Mouse (Mus musculus): ENCODE results near the gene Adnp. TPM values are rescaled to one million over a fixed set of nuclear protein-coding genes. Genes with fewer than 3 reads are reported as not detected.

Gene Adnp
- polyA plus RNA-seq, 1 experiment: 8.2 TPM

GRCm38 (mm10) chr2:168250270-168250669, 43.4 kb upstream of the Adnp start:
- peaks cover 37% of the 10 kb centered on the region for H3K27me3 ChIP-seq (ENCODE audit: control insufficient read depth, insufficient read depth, insufficient read length)
- H3K4me2 ChIP-seq (ENCODE audit: low read depth): no peak overlapping the region
- H3K36me3 ChIP-seq (ENCODE audit: control insufficient read depth, insufficient read depth): no peaks in the 10 kb centered on the region
- no peak for TF ChIP-seq POLR2A (IDR thresholded peaks at IDR 0.05; ENCODE audit: insufficient read length, low read depth)
- TF ChIP-seq E2F4 (IDR thresholded peaks at IDR 0.05; ENCODE audit: insufficient read depth): no peak
- TF ChIP-seq REST (IDR thresholded peaks at IDR 0.05; ENCODE audit: insufficient read depth, insufficient read length): no peak
- no peak for TF ChIP-seq MYOG (IDR thresholded peaks at IDR 0.05; ENCODE audit: control insufficient read depth in 1 of 3, insufficient read depth in 1 of 3, insufficient read length in 2 of 3, low read depth in 2 of 3)
- no peak for TF ChIP-seq MAX (IDR thresholded peaks at IDR 0.05; ENCODE audit: low read depth)
- TF ChIP-seq POLR2AphosphoS2 (IDR thresholded peaks at IDR 0.05; ENCODE audit: insufficient read length, low read depth): no peak
- TF ChIP-seq CEBPB (IDR thresholded peaks at IDR 0.05; ENCODE audit: insufficient read depth, poor library complexity, severe bottlenecking): no peak
- no peak for TF ChIP-seq USF1 (IDR thresholded peaks at IDR 0.05; ENCODE audit: low read depth)
- no peak for TF ChIP-seq MYOD1 (IDR thresholded peaks at IDR 0.05; ENCODE audit: control insufficient read depth in 1 of 3, insufficient read length in 2 of 3, low read depth in 2 of 3)
- no peak for TF ChIP-seq SRF (IDR thresholded peaks at IDR 0.05; ENCODE audit: control insufficient read depth, insufficient read length, low read depth)
- TF ChIP-seq TCF3 (IDR thresholded peaks at IDR 0.05; ENCODE audit: insufficient read length, low read depth): no peak
- no peak overlapping the region for H3ac ChIP-seq (ENCODE audit: control insufficient read depth, insufficient read length)
- no peak overlapping the region for H3K4me3 ChIP-seq
- H3K79me2 ChIP-seq (ENCODE audit: control insufficient read depth, insufficient read depth): no peaks in the 10 kb centered on the region

DNA sequence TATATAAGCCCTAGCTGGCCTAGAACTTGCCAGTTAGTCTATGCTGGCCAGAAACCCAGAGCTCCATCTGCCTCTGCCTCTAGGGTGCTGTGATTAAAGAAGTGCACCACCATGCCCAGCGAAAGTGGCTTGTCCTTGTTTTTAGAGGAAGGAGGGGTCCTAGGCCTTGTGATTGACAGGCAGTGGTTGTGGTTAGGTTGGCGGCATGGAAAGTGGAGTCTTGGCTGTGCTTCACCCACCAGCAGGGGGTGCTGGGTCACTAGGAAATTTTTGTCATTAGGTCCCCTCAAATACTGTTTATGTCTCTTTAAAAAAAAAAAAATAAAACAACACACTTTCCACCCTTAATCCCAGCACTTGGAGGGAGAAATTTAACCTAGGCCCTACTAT, 41.9 kb upstream of the Adnp start:
- TF ChIP-seq TCF12 (IDR thresholded peaks at IDR 0.05; ENCODE audit: insufficient read depth, poor library complexity, severe bottlenecking) (no peak), POLR2A (IDR thresholded peaks at IDR 0.05; ENCODE audit: insufficient read length, low read depth) (no peak), REST (IDR thresholded peaks at IDR 0.05; ENCODE audit: insufficient read depth, insufficient read length) (no peak), E2F4 (IDR thresholded peaks at IDR 0.05; ENCODE audit: insufficient read depth) (no peak), MAX (IDR thresholded peaks at IDR 0.05; ENCODE audit: low read depth) (no peak), POLR2AphosphoS2 (IDR thresholded peaks at IDR 0.05; ENCODE audit: insufficient read length, low read depth) (no peak), TCF3 (IDR thresholded peaks at IDR 0.05; ENCODE audit: insufficient read length, low read depth) (no peak), USF1 (IDR thresholded peaks at IDR 0.05; ENCODE audit: low read depth) (no peak), SRF (IDR thresholded peaks at IDR 0.05; ENCODE audit: control insufficient read depth, insufficient read length, low read depth) (no peak), MYOG (IDR thresholded peaks at IDR 0.05; ENCODE audit: control insufficient read depth in 1 of 3, insufficient read depth in 1 of 3, insufficient read length in 2 of 3, low read depth in 2 of 3) (no peak)
- no peaks in the 10 kb centered on the region for H3K79me2 ChIP-seq (ENCODE audit: control insufficient read depth, insufficient read depth)
- H3K27me3 ChIP-seq (ENCODE audit: control insufficient read depth, insufficient read depth, insufficient read length): peaks cover 33% of the 10 kb centered on the region
- H3K4me3 ChIP-seq: no peak overlapping the region
- H3ac ChIP-seq (ENCODE audit: control insufficient read depth, insufficient read length): no peak overlapping the region
- H3K36me3 ChIP-seq (ENCODE audit: control insufficient read depth, insufficient read depth): no peaks in the 10 kb centered on the region
- no peak overlapping the region for H3K4me2 ChIP-seq (ENCODE audit: low read depth)

DNA sequence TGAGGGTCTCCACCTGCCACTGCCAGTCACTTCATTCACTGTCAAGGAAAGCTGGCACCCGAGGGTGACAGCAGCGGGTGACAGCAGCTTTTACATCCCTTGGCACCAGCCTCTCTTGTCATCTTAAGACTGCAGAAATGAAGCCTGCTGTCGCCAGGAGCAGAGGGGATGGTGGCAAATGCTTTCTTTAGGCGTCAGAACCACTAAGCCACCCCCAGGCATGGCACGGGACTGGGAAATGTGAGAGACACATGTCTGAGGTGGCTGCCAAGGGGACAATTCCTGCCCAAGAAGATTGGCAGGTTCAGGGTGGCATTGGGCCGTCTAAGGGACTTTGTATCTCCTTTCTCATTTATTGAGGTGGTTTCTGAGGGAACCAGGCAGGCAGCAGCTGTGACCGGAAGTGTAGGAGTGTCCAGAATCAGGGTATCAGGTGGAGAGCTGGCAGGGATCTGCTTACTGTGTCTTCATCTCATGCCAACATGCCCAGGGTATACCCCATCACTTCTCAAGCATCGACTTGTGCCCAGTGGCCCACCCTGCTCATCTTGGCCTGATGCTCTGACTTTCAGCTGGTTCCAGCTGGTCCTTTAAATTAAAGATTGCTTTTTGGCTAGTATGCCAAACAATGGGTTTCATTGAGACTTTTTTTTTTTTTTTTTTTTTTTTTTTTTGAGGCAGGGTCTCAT, 41.4 kb upstream of the Adnp start:
- no peak overlapping the region for H3K4me3 ChIP-seq
- H3K79me2 ChIP-seq (ENCODE audit: control insufficient read depth, insufficient read depth): no peaks in the 10 kb centered on the region
- no peak overlapping the region for H3ac ChIP-seq (ENCODE audit: control insufficient read depth, insufficient read length)
- H3K4me2 ChIP-seq (ENCODE audit: low read depth): no peak overlapping the region
- no peaks in the 10 kb centered on the region for H3K36me3 ChIP-seq (ENCODE audit: control insufficient read depth, insufficient read depth)
- peaks cover 30% of the 10 kb centered on the region for H3K27me3 ChIP-seq (ENCODE audit: control insufficient read depth, insufficient read depth, insufficient read length)
- TF ChIP-seq SRF (IDR thresholded peaks at IDR 0.05; ENCODE audit: control insufficient read depth, insufficient read length, low read depth) (no peak), MYOD1 (IDR thresholded peaks at IDR 0.05; ENCODE audit: control insufficient read depth in 1 of 3, insufficient read length in 2 of 3, low read depth in 2 of 3) (no peak), TCF12 (IDR thresholded peaks at IDR 0.05; ENCODE audit: insufficient read depth, poor library complexity, severe bottlenecking) (no peak), MYOG (IDR thresholded peaks at IDR 0.05; ENCODE audit: control insufficient read depth in 1 of 3, insufficient read depth in 1 of 3, insufficient read length in 2 of 3, low read depth in 2 of 3) (no peak)

- H3K36me3 ChIP-seq (ENCODE audit: control insufficient read depth, insufficient read depth): no peaks in the 10 kb centered on the region
- H3K4me3 ChIP-seq: no peak overlapping the region
- TF ChIP-seq E2F4 (IDR thresholded peaks at IDR 0.05; ENCODE audit: insufficient read depth) (no peak), USF1 (IDR thresholded peaks at IDR 0.05; ENCODE audit: low read depth) (no peak), REST (IDR thresholded peaks at IDR 0.05; ENCODE audit: insufficient read depth, insufficient read length) (no peak), MYOG (IDR thresholded peaks at IDR 0.05; ENCODE audit: control insufficient read depth in 1 of 3, insufficient read depth in 1 of 3, insufficient read length in 2 of 3, low read depth in 2 of 3) (no peak), MAX (IDR thresholded peaks at IDR 0.05; ENCODE audit: low read depth) (no peak), MYOD1 (IDR thresholded peaks at IDR 0.05; ENCODE audit: control insufficient read depth in 1 of 3, insufficient read length in 2 of 3, low read depth in 2 of 3) (no peak), POLR2A (IDR thresholded peaks at IDR 0.05; ENCODE audit: insufficient read length, low read depth) (no peak), CEBPB (IDR thresholded peaks at IDR 0.05; ENCODE audit: insufficient read depth, poor library complexity, severe bottlenecking) (no peak), SRF (IDR thresholded peaks at IDR 0.05; ENCODE audit: control insufficient read depth, insufficient read length, low read depth) (no peak), TCF3 (IDR thresholded peaks at IDR 0.05; ENCODE audit: insufficient read length, low read depth) (no peak), POLR2AphosphoS2 (IDR thresholded peaks at IDR 0.05; ENCODE audit: insufficient read length, low read depth) (no peak), TCF12 (IDR thresholded peaks at IDR 0.05; ENCODE audit: insufficient read depth, poor library complexity, severe bottlenecking) (no peak)
- H3K27me3 ChIP-seq (ENCODE audit: control insufficient read depth, insufficient read depth, insufficient read length): peaks cover 25% of the 10 kb centered on the region
- H3ac ChIP-seq (ENCODE audit: control insufficient read depth, insufficient read length): no peak overlapping the region
- H3K4me2 ChIP-seq (ENCODE audit: low read depth): no peak overlapping the region
- no peaks in the 10 kb centered on the region for H3K79me2 ChIP-seq (ENCODE audit: control insufficient read depth, insufficient read depth)
Observed at GRCm38 (mm10) chr2:168245571-168245970, 38.7 kb upstream of the Adnp start.

- no peak overlapping the region for H3K4me2 ChIP-seq (ENCODE audit: low read depth)
- H3K79me2 ChIP-seq (ENCODE audit: control insufficient read depth, insufficient read depth): no peaks in the 10 kb centered on the region
- no peaks in the 10 kb centered on the region for H3K36me3 ChIP-seq (ENCODE audit: control insufficient read depth, insufficient read depth)
- H3ac ChIP-seq (ENCODE audit: control insufficient read depth, insufficient read length): no peak overlapping the region
- no peak overlapping the region for H3K4me3 ChIP-seq
- no peak for TF ChIP-seq CEBPB (IDR thresholded peaks at IDR 0.05; ENCODE audit: insufficient read depth, poor library complexity, severe bottlenecking)
- no peak for TF ChIP-seq REST (IDR thresholded peaks at IDR 0.05; ENCODE audit: insufficient read depth, insufficient read length)
- TF ChIP-seq MYOG (IDR thresholded peaks at IDR 0.05; ENCODE audit: control insufficient read depth in 1 of 3, insufficient read depth in 1 of 3, insufficient read length in 2 of 3, low read depth in 2 of 3): no peak
- TF ChIP-seq TCF3 (IDR thresholded peaks at IDR 0.05; ENCODE audit: insufficient read length, low read depth): no peak
- no peak for TF ChIP-seq TCF12 (IDR thresholded peaks at IDR 0.05; ENCODE audit: insufficient read depth, poor library complexity, severe bottlenecking)
- TF ChIP-seq USF1 (IDR thresholded peaks at IDR 0.05; ENCODE audit: low read depth): no peak
- TF ChIP-seq MYOD1 (IDR thresholded peaks at IDR 0.05; ENCODE audit: control insufficient read depth in 1 of 3, insufficient read length in 2 of 3, low read depth in 2 of 3): no peak
- TF ChIP-seq E2F4 (IDR thresholded peaks at IDR 0.05; ENCODE audit: insufficient read depth): no peak
- peaks cover 29% of the 10 kb centered on the region for H3K27me3 ChIP-seq (ENCODE audit: control insufficient read depth, insufficient read depth, insufficient read length)
Observed at GRCm38 (mm10) chr2:168243278-168243677, 36.4 kb upstream of the Adnp start.

All from myocyte (in vitro differentiated cells).